13 mouse cellular contexts compared by ENCODE assay signal in the genomic region with DNA sequence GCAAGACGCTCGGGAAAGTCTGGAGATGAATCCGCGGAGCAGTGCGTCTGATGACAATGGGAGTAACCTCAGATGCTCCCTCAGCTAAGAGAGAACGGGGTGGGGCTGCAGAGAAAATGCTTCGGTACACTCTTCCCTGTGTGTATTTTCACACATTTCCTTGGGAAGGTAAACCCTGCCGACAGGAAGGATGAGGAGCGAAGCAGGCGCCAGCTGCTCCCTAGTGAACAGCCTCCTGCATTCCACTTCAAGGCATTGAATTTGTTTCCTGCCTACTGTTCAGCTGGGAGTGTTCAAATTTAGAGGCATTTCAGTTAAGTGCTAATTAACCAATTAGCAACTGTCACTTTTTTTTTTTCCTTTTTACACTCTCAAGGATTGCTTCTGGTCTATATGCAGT.
DNase-seq lines count a peak whose midpoint lies in the region; ATAC-seq and TF ChIP-seq lines count a peak whose summit lies in the region.
"Had no signal": no experiment of that assay in that cellular context is flagged by ENCODE, and none has a peak within 500 bp of the region (broad histone marks: within the 10 kb centered on the region; RNA-seq: fewer than 3 reads in every experiment).

No protein-coding gene starts in this region.

- peak; percentile 12; the same call in 1 of the 2 replicates for ATAC-seq in forebrain, embryonic 11.5 days (replicated peaks; ENCODE audit: low FRiP score)
- no peak for ATAC-seq in neural tube, embryonic 15.5 days (ENCODE audit: low FRiP score)
- ATAC-seq: lung, postnatal 0 days had no signal

- H3K4me3 ChIP-seq in forebrain, embryonic 11.5 days (ENCODE audit: low read depth, low read length): no peak overlapping the region
- H3K4me3 ChIP-seq in forebrain, embryonic 10.5 days: no peak overlapping the region
- no peak overlapping the region for H3K4me3 ChIP-seq in neural tube, embryonic 15.5 days (replicated peaks)
- H3K4me3 ChIP-seq in lung, adult 2 months (replicated peaks; ENCODE audit: extremely low read depth, low read depth, low read length): no peak overlapping the region

- H3K36me3 ChIP-seq in forebrain, embryonic 11.5 days (ENCODE audit: control insufficient read depth, insufficient read depth, low read length): no peaks in the 10 kb centered on the region
- H3K36me3 ChIP-seq in forebrain, embryonic 10.5 days (replicated peaks): no peaks in the 10 kb centered on the region
- no peaks in the 10 kb centered on the region for H3K36me3 ChIP-seq in neural tube, embryonic 15.5 days

- DNase-seq in forebrain, embryonic 11.5 days (ENCODE audit: low spot score): no peak
- no peak for DNase-seq in forebrain, embryonic 10.5 days (ENCODE audit: extremely low spot score, low spot score)
- DNase-seq in neural tube, embryonic 10.5 days (ENCODE audit: extremely low spot score, low spot score): no peak
- DNase-seq in left cerebral cortex, postnatal 14 days (ENCODE audit: low spot score in 2 of 2): peak; percentile 43 to 53
- DNase-seq in lung, adult 2 months: no peak
- DNase-seq in heart, postnatal 36 days: no peak
- DNase-seq in embryo, embryonic 10 days (ENCODE audit: low spot score): no peak
- DNase-seq: adrenal gland, postnatal 36 days; B cell, adult 2 months; kidney, adult 11 months; thymus, postnatal 36 days had no signal

- H3K9ac ChIP-seq in forebrain, embryonic 11.5 days (ENCODE audit: low read length): no peak overlapping the region
- no peak overlapping the region for H3K9ac ChIP-seq in neural tube, embryonic 15.5 days (replicated peaks)

- no peak overlapping the region for H3K27ac ChIP-seq in forebrain, embryonic 11.5 days (ENCODE audit: low read depth, low read length)
- no peak overlapping the region for H3K27ac ChIP-seq in forebrain, embryonic 10.5 days
- no peak overlapping the region for H3K27ac ChIP-seq in neural tube, embryonic 15.5 days (replicated peaks)

- H3K4me1 ChIP-seq in forebrain, embryonic 11.5 days (replicated peaks; ENCODE audit: control insufficient read depth, insufficient read depth, low read length): no peaks in the 10 kb centered on the region
- H3K4me1 ChIP-seq in forebrain, embryonic 10.5 days: peaks cover 14% of the 10 kb centered on the region
- peaks cover 10% of the 10 kb centered on the region for H3K4me1 ChIP-seq in neural tube, embryonic 15.5 days
- H3K4me1 ChIP-seq in lung, adult 2 months (ENCODE audit: control insufficient read depth, insufficient read depth, low read length): no peaks in the 10 kb centered on the region

- no peak overlapping the region for H3K4me2 ChIP-seq in forebrain, embryonic 11.5 days (ENCODE audit: low read depth, low read length, severe bottlenecking)
- 0 out of 2 replicates have a peak overlapping the region, but pooled peaks have one; percentile 5 for H3K4me2 ChIP-seq in neural tube, embryonic 15.5 days

- no peak for TF ChIP-seq POLR2A in lung, adult 2 months (IDR thresholded peaks at IDR 0.05; ENCODE audit: borderline replicate concordance, extremely low read depth, low read depth, low read length)

- intact Hi-C loops in left cerebral cortex, postnatal 14 days (cut with DNase I): no loop called here
- intact Hi-C loops in heart, postnatal 36 days (cut with DNase I): no loop called here

- no peaks in the 10 kb centered on the region for H3K27me3 ChIP-seq in forebrain, embryonic 11.5 days (ENCODE audit: control insufficient read depth, insufficient read depth, low read length)
- H3K27me3 ChIP-seq in forebrain, embryonic 10.5 days (ENCODE audit: poor library complexity, severe bottlenecking): no peaks in the 10 kb centered on the region
- H3K27me3 ChIP-seq in neural tube, embryonic 15.5 days (replicated peaks): no peaks in the 10 kb centered on the region

- WGBS in forebrain, embryonic 11.5 days: 81% methylated on average over 10 of the region's 10 CpGs
- WGBS in forebrain, embryonic 10.5 days: 79% methylated on average over 10 of the region's 10 CpGs
- WGBS in neural tube, embryonic 15.5 days: 49% methylated on average over 10 of the region's 10 CpGs
- WGBS in lung, adult 2 months: 41% methylated on average over 10 of the region's 10 CpGs

- H3K9me3 ChIP-seq in forebrain, embryonic 11.5 days (ENCODE audit: control insufficient read depth, low read length): no peaks in the 10 kb centered on the region
- peaks cover 3% of the 10 kb centered on the region; the same call in 1 of the 2 replicates for H3K9me3 ChIP-seq in forebrain, embryonic 10.5 days
- no peaks in the 10 kb centered on the region for H3K9me3 ChIP-seq in neural tube, embryonic 15.5 days (replicated peaks)

- no peak for TF ChIP-seq CTCF in lung, adult 2 months (IDR thresholded peaks at IDR 0.05; ENCODE audit: insufficient read depth, low read length)

Comparison
In these comparisons a context has a peak if more than half of its experiments do, and no peak if none do; other contexts are left out.
1. DNase-seq: peak in left cerebral cortex, postnatal 14 days (2 of 2); none in forebrain, embryonic 11.5 days (single experiment), forebrain, embryonic 10.5 days (single experiment), neural tube, embryonic 10.5 days (single experiment), lung, adult 2 months (single experiment), heart, postnatal 36 days (0 of 2) and embryo, embryonic 10 days (single experiment).